Mouse (Mus musculus): Measurements from ENCODE around the gene Isl2. TPM values are rescaled to one million over a fixed set of nuclear protein-coding genes. Genes with fewer than 3 reads are reported as not detected.

The Isl2 gene
- polyA plus RNA-seq, 1 experiment from 2014 or later: not detected

DNA sequence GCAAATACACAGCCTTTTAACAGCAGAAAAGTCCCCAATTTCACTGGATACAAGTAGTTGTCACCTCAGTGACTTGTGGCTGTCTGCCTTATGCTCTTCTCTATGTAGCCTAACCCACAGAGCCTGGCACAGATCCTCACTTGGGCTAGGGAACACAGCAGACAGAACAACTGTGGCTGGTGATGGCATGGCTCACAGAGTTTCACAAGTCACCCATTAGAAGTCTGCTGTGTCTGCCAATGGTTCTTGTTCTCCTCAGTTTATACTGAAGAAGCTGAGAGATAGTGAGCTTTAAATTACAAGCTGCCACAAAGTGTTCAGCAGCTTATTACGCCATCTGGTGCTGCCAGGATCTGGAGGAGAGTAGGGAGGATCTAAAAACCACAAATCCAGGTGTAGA, 38.1 kb downstream of the Isl2 start:
- Histone ChIP-seq H3K4me3 (ENCODE audit: low read depth, low read length) (no peak overlapping the region), H3K4me2 (no peak overlapping the region), H3K36me3 (ENCODE audit: insufficient read depth) (no peaks in the 10 kb centered on the region), H3K4me1 (ENCODE audit: insufficient read depth) (no peaks in the 10 kb centered on the region), H3K9me3 (ENCODE audit: low read depth, low read length) (no peaks in the 10 kb centered on the region), H3K9ac (no peak overlapping the region), H3K27me3 (ENCODE audit: insufficient read depth, low read length) (no peaks in the 10 kb centered on the region), H3K27ac (ENCODE audit: low read depth) (no peak overlapping the region)
- 59% methylated on average over 1 of the region's 1 CpGs for WGBS
- DNase-seq (no peak), ATAC-seq (ENCODE audit: insufficient read depth) (no peak)
- TF ChIP-seq CTCF (IDR thresholded peaks at IDR 0.05; ENCODE audit: low read depth): no peak

DNA sequence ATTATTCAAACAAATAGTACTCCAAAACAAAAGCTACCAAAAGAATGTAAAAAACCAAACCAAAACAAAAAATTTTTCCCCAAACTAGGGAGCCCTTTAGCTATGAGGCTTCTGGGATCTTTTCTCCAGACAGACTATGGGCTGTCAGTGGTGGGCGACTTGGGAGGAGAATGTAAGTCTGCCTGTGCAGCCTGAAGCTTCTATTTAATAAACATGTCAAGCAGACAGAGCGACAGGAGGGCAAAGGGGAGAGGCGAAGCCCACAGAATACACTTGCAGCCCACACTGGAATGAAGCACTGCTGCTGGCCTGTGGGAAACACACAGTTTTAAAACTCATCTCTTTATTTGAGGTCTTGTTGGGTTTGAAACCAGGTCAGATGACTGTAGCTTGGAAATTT, 42.9 kb downstream of the Isl2 start:
- DNase-seq (peak; percentile 62), ATAC-seq (ENCODE audit: insufficient read depth) (peak; percentile 68; the same call in 1 of the 2 replicates)
- no peaks in the 10 kb centered on the region for H3K27me3 ChIP-seq (ENCODE audit: insufficient read depth, low read length)
- H3K9me3 ChIP-seq (ENCODE audit: low read depth, low read length): no peaks in the 10 kb centered on the region
- H3K4me2 ChIP-seq: no peak overlapping the region
- no peaks in the 10 kb centered on the region for H3K36me3 ChIP-seq (ENCODE audit: insufficient read depth)
- H3K4me3 ChIP-seq (ENCODE audit: low read depth, low read length): no peak overlapping the region
- TF ChIP-seq CTCF (IDR thresholded peaks at IDR 0.05; ENCODE audit: low read depth): no peak
- H3K4me1 ChIP-seq (ENCODE audit: insufficient read depth): no peaks in the 10 kb centered on the region
- no peak overlapping the region for H3K9ac ChIP-seq
- 21% methylated on average over 3 of the region's 3 CpGs for WGBS
- H3K27ac ChIP-seq (ENCODE audit: low read depth): no peak overlapping the region

DNA sequence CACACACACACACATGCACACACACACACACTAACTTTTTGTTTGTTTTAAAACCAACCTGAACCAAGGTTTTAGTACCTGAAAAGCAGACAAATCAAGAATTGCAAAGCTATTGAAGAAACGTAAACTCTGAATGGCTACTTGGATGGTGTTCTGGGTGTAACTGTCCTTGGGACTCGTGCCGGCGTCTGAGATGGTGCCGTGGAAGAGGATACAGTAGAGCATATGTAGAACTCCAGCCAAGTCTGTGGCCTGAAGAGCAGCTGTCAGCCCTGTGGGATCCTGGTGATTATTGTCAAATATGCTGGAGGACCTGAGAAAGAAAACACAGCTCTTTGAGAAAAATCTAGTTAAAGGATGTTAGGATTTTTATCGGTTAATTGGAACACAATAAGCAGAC, 47.7 kb downstream of the Isl2 start:
- Histone ChIP-seq H3K4me1 (ENCODE audit: insufficient read depth) (no peaks in the 10 kb centered on the region), H3K27ac (ENCODE audit: low read depth) (no peak overlapping the region), H3K27me3 (ENCODE audit: insufficient read depth, low read length) (no peaks in the 10 kb centered on the region), H3K9me3 (ENCODE audit: low read depth, low read length) (no peaks in the 10 kb centered on the region), H3K9ac (no peak overlapping the region), H3K4me3 (ENCODE audit: low read depth, low read length) (no peak overlapping the region), H3K4me2 (no peak overlapping the region), H3K36me3 (ENCODE audit: insufficient read depth) (no peaks in the 10 kb centered on the region)
- no peak for ATAC-seq (ENCODE audit: insufficient read depth)
- TF ChIP-seq CTCF (IDR thresholded peaks at IDR 0.05; ENCODE audit: low read depth): no peak
- 93% methylated on average over 6 of the region's 6 CpGs for WGBS
- no peak for DNase-seq

Other genes with a start within 250 kb of the Isl2 start
- gene Nrg4, start 211.8 kb upstream of the Isl2 start, polyA plus RNA-seq (2014; fragmentation: Nextera tagmentation; extraction: Ambion mirVana): 1.3 and 1.4 TPM in 2 replicates
- 0.20 and 0.29 TPM in 2 replicates for gene Tmem266, start 211.8 kb upstream of the Isl2 start, polyA plus RNA-seq (2014; fragmentation: Nextera tagmentation; extraction: Ambion mirVana)
- gene Etfa, start 26.4 kb upstream of the Isl2 start, polyA plus RNA-seq (2014; fragmentation: Nextera tagmentation; extraction: Ambion mirVana): 194 and 201 TPM in 2 replicates